Mouse (Mus musculus) CH12.LX (cell line): Measurements from ENCODE around the gene Ptpn14. TPM values are rescaled to one million over a fixed set of nuclear protein-coding genes. Genes with fewer than 3 reads are reported as not detected.

Source experiments
- DNase-seq: peaks from one replicate; pipeline ENCODE4 v3.0.0-alpha.2; 2013; ENCODE audit errors: extremely low read depth
- H3K27ac ChIP-seq: 2 replicates; pipeline ENCODE4 v1.5.1; 2012; ENCODE audit warnings: low read depth, mild to moderate bottlenecking, control low read depth, moderate library complexity; ENCODE audit not compliant: insufficient read depth
- H3K27me3 ChIP-seq: replicated peaks from 2 replicates; pipeline ENCODE3; 2012; ENCODE audit warnings: inconsistent platforms
- H3K36me3 ChIP-seq, 2 experiments: replicated peaks in 1 of 2; 2 replicates each; pipeline versions ENCODE3 to v1.6.1; 2012; ENCODE audit warnings: inconsistent platforms in 1 of 2, low read length in 1 of 2, mild to moderate bottlenecking in 1 of 2, mixed read lengths in 1 of 2, moderate library complexity in 1 of 2; ENCODE audit not compliant: control insufficient read depth in 1 of 2, insufficient read depth in 1 of 2
- H3K4me1 ChIP-seq, 2 experiments: 2 replicates each; pipeline ENCODE4 v1.6.1; 2012; ENCODE audit warnings: inconsistent platforms in 1 of 2, moderate library complexity in 1 of 2; ENCODE audit not compliant: insufficient read depth in 2 of 2, control insufficient read depth in 1 of 2
- H3K4me2 ChIP-seq: 2 replicates; pipeline ENCODE4 v1.6.1; 2012; ENCODE audit warnings: low read depth, mild to moderate bottlenecking, control low read depth; ENCODE audit not compliant: poor library complexity, insufficient read depth, severe bottlenecking
- H3K4me3 ChIP-seq, 3 experiments: fragments of 150-350 bp in 1 of 3; sonication (generic) in 1 of 3; replicated peaks in 1 of 3; 2 replicates each; pipeline versions ENCODE3 to v1.5.1; 2011 to 2012; ENCODE audit warnings: low read depth in 2 of 3, low read length in 2 of 3, mild to moderate bottlenecking in 2 of 3, moderate library complexity in 2 of 3, control low read depth in 1 of 3, improper control_type of control experiment in 1 of 3, inconsistent platforms in 1 of 3, mixed read lengths in 1 of 3; ENCODE audit not compliant: poor library complexity in 1 of 3
- H3K79me2 ChIP-seq: replicated peaks from 2 replicates; pipeline ENCODE4 v1.6.1; 2012; ENCODE audit warnings: mild to moderate bottlenecking, moderate library complexity; ENCODE audit not compliant: control insufficient read depth, poor library complexity, insufficient read depth, severe bottlenecking; ENCODE audit errors: extremely low read depth
- H3K9ac ChIP-seq: 2 replicates; pipeline ENCODE4 v1.6.1; 2012; ENCODE audit warnings: low read depth, mild to moderate bottlenecking, control low read depth, moderate library complexity; ENCODE audit not compliant: insufficient read depth
- H3K9me3 ChIP-seq: replicated peaks from 2 replicates; pipeline ENCODE3; 2012; ENCODE audit warnings: low read length, inconsistent platforms, mixed read lengths
- CHD1 ChIP-seq: IDR thresholded peaks from 2 replicates; pipeline ENCODE4 v1.6.1; 2012; ENCODE audit warnings: low read depth, low read length, improper control_type of control experiment, inconsistent platforms
- CTCF ChIP-seq, 2 experiments: IDR thresholded peaks in 1 of 2; conservative IDR thresholded peaks in 1 of 2; 2 replicates each; pipeline ENCODE4 v1.5.1; 2011 to 2012; ENCODE audit warnings: low read depth in 2 of 2, low read length in 2 of 2, improper control_type of control experiment in 1 of 2, inconsistent platforms in 1 of 2, mild to moderate bottlenecking in 1 of 2, moderate library complexity in 1 of 2
- EP300 ChIP-seq: IDR thresholded peaks from 2 replicates; pipeline ENCODE4 v1.6.1; 2011; ENCODE audit warnings: low read length, improper control_type of control experiment
- GABPA ChIP-seq: IDR thresholded peaks from 2 replicates; pipeline ENCODE4 v1.6.1; 2012; ENCODE audit warnings: low read depth, low read length, improper control_type of control experiment, inconsistent platforms; ENCODE audit not compliant: insufficient replicate concordance
- HCFC1 ChIP-seq: IDR thresholded peaks from 2 replicates; pipeline ENCODE4 v1.6.1; 2012; ENCODE audit warnings: low read depth, mild to moderate bottlenecking, inconsistent platforms, low read length, improper control_type of control experiment
- JUND ChIP-seq: conservative IDR thresholded peaks from 2 replicates; pipeline ENCODE4 v1.6.1; 2011; ENCODE audit warnings: low read depth, low read length, improper control_type of control experiment
- MAX ChIP-seq: IDR thresholded peaks from 2 replicates; pipeline ENCODE4 v1.6.1; 2011; ENCODE audit warnings: low read length, improper control_type of control experiment
- MAZ ChIP-seq: IDR thresholded peaks from 2 replicates; pipeline ENCODE4 v1.6.1; 2012; ENCODE audit warnings: low read depth, mild to moderate bottlenecking, inconsistent platforms, low read length, improper control_type of control experiment, moderate library complexity
- MEF2A ChIP-seq: IDR thresholded peaks from 2 replicates; pipeline ENCODE4 v1.6.1; 2014; ENCODE audit warnings: low read depth, mild to moderate bottlenecking, inconsistent platforms, low read length, improper control_type of control experiment, borderline replicate concordance
- RAD21 ChIP-seq: IDR thresholded peaks from 2 replicates; pipeline ENCODE4 v1.6.1; 2011; ENCODE audit warnings: low read depth, mild to moderate bottlenecking, low read length, improper control_type of control experiment, moderate library complexity
- RCOR1 ChIP-seq: conservative IDR thresholded peaks from 2 replicates; pipeline ENCODE4 v1.6.1; 2012; ENCODE audit warnings: low read depth, mild to moderate bottlenecking, inconsistent platforms, low read length, improper control_type of control experiment
- SMC3 ChIP-seq: IDR thresholded peaks from 2 replicates; pipeline ENCODE4 v1.6.1; 2011; ENCODE audit warnings: low read depth, low read length, improper control_type of control experiment
- TBP ChIP-seq: conservative IDR thresholded peaks from 2 replicates; pipeline ENCODE4 v1.6.1; 2011; ENCODE audit warnings: low read depth, low read length, improper control_type of control experiment
- UBTF ChIP-seq: IDR thresholded peaks from 2 replicates; pipeline ENCODE4 v1.6.1; 2012; ENCODE audit warnings: low read depth, mild to moderate bottlenecking, inconsistent platforms, low read length, improper control_type of control experiment, moderate library complexity
- USF1 ChIP-seq: IDR thresholded peaks from 2 replicates; pipeline ENCODE4 v1.6.1; 2014; ENCODE audit warnings: low read depth, mild to moderate bottlenecking, inconsistent platforms, low read length, improper control_type of control experiment
- ZC3H11A ChIP-seq: IDR thresholded peaks from 2 replicates; pipeline ENCODE4 v1.6.1; 2012; ENCODE audit warnings: low read depth, mild to moderate bottlenecking, inconsistent platforms, low read length, improper control_type of control experiment
- ZMIZ1 ChIP-seq: IDR thresholded peaks from 2 replicates; pipeline ENCODE4 v1.6.1; 2012; ENCODE audit warnings: low read depth, mild to moderate bottlenecking, inconsistent platforms, low read length, improper control_type of control experiment
- dilution Hi-C: fragments of 300-500 bp; cut with MboI; formaldehyde crosslinking; loops from 2 replicates; pipeline ENCODE4 v1.14.3; 2020; ENCODE audit warnings: low sequenced_read_pairs; ENCODE audit not compliant: extremely low pct_unique_long_range_greater_than_20kb, extremely low pct_ligation_motif_present
- in situ Hi-C: fragments of 300-500 bp; cut with MboI; formaldehyde crosslinking; loops from 3 replicates; pipeline ENCODE4 v1.14.3; 2019; ENCODE audit warnings: low sequenced_read_pairs, low pct_ligation_motif_present, low pct_unique_long_range_greater_than_20kb, mixed read lengths
- polyA plus RNA-seq: library from polyadenylated mRNA; unstranded; fragments of >175 nt; gene quantifications from 2 replicates; pipeline ENCODE4 v1.2.1, GENCODE M21; 2012; ENCODE audit warnings: low read depth; ENCODE audit not compliant: insufficient read length
- total RNA-seq, 2 experiments: library from RNA; depleted of rRNA; stranded (reverse); fragments of 300-350 nt in 1 of 2; fragments of >200 nt in 1 of 2; gene quantifications; 2 replicates each; pipeline ENCODE4 v1.2.3; 2012 to 2014

Ptpn14 gene
- total and polyA plus RNA-seq, 3 experiments: under 0.01 to 0.10 TPM; not detected in 1

- no peak for DNase-seq
- H3K4me3 ChIP-seq: no peak overlapping the region
These were observed 141.7 kb downstream of the Ptpn14 start for GRCm38 (mm10) chr1:189869651-189870270.

GRCm38 (mm10) chr1:189870539-189870938 is 142.5 kb downstream of the Ptpn14 start:
- DNase-seq: no peak
- no peaks in the 10 kb centered on the region for H3K36me3 ChIP-seq
- no peaks in the 10 kb centered on the region for H3K9me3 ChIP-seq
- no peak overlapping the region for H3K27ac ChIP-seq
- no peak overlapping the region for H3K9ac ChIP-seq
- dilution Hi-C loops (no loop called here), in situ Hi-C loops (no loop called here)
- H3K4me1 ChIP-seq: peaks cover 7 to 12% of the 10 kb centered on the region in 2 experiments; a peak in 3 of 4 replicates
- no peaks in the 10 kb centered on the region for H3K27me3 ChIP-seq
- no peak overlapping the region for H3K4me3 ChIP-seq
- H3K79me2 ChIP-seq: no peaks in the 10 kb centered on the region
- no peak overlapping the region for H3K4me2 ChIP-seq
- peak; percentile 36 for TF ChIP-seq RAD21
- TF ChIP-seq SMC3: peak; percentile 17; the same call in 1 of the 2 replicates
- TF ChIP-seq TBP: no peak
- TF ChIP-seq CTCF (conservative IDR thresholded peaks at IDR 0.05 in 1 of 2, IDR thresholded peaks at IDR 0.05 in 1 of 2; ENCODE audit: low read depth in 2 of 2, low read length in 2 of 2): peak in 1 of 2 experiments; percentile 60; a peak in 2 of 4 replicates

More at GRCm38 (mm10) chr1:189869651-189870270, 141.7 kb downstream of the Ptpn14 start:
- Histone ChIP-seq H3K4me1 (peaks cover 7 to 10% of the 10 kb centered on the region in 2 experiments; a peak in 3 of 4 replicates), H3K9me3 (no peaks in the 10 kb centered on the region), H3K27ac (no peak overlapping the region), H3K9ac (no peak overlapping the region), H3K27me3 (no peaks in the 10 kb centered on the region), H3K4me2 (no peak overlapping the region), H3K79me2 (no peaks in the 10 kb centered on the region), H3K36me3 (no peaks in the 10 kb centered on the region)
- dilution Hi-C loops (no loop called here), in situ Hi-C loops (no loop called here)
- TF ChIP-seq MEF2A: no peak
- TF ChIP-seq CTCF (conservative IDR thresholded peaks at IDR 0.05 in 1 of 2, IDR thresholded peaks at IDR 0.05 in 1 of 2; ENCODE audit: low read depth in 2 of 2, low read length in 2 of 2): peak in 1 of 2 experiments; percentile 33; a peak in 2 of 4 replicates

DNA sequence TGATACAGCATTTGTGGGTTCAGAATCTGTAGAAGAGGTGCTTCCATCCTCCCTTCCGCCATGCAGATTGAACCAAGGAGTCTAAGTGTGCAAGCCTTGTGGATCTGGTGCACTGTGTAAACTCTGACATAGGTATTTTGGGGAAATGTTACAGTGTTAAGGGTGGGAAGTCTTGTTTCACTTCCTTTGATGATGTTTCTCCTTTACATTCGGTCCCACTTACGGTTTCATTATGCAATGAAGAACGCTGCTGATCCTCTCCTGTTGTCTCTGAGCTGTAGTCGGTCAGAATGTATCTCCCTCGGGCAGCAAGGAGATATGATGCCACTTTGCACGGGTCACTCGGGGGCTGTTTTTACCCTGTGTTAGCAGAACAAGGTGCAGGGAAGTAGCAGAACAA is 143.6 kb downstream of the Ptpn14 start:
- Histone ChIP-seq H3K9me3 (no peaks in the 10 kb centered on the region), H3K27ac (no peak overlapping the region), H3K4me2 (no peak overlapping the region), H3K4me3 (no peak overlapping the region), H3K9ac (no peak overlapping the region), H3K27me3 (no peaks in the 10 kb centered on the region), H3K36me3 (peaks cover 0 to under 1% of the 10 kb centered on the region in 2 experiments), H3K4me1 (peaks cover 7 to 16% of the 10 kb centered on the region in 2 experiments; a peak in 3 of 4 replicates), H3K79me2 (no peaks in the 10 kb centered on the region)
- DNase-seq: no peak
- dilution Hi-C loops (no loop called here), in situ Hi-C loops (no loop called here)
- TF ChIP-seq GABPA (no peak), USF1 (no peak), MAX (no peak), JUND (no peak), UBTF (no peak), CHD1 (no peak), RCOR1 (no peak), MAZ (no peak), HCFC1 (no peak), EP300 (no peak), ZC3H11A (no peak), MEF2A (no peak), ZMIZ1 (no peak)
